Mouse (Mus musculus) cortical plate, adult 2 months (tissue): Measurements from ENCODE around the gene Scnm1. TPM values are rescaled to one million over a fixed set of nuclear protein-coding genes. Genes with fewer than 3 reads are reported as not detected.
"Not testable (repeated sequence)": the region's sequence is repeated elsewhere in the genome, so short reads cannot be mapped to it uniquely, and the experiment has no call there.

ENCODE experiments used
- H3K27ac ChIP-seq: fragments of 200-500 bp; 2 replicates; pipeline ENCODE4 v1.5.1; 2012; ENCODE audit warnings: low read length, control low read depth, inconsistent platforms; ENCODE audit not compliant: insufficient read depth
- H3K4me1 ChIP-seq: fragments of 200-500 bp; 2 replicates; pipeline ENCODE4 v1.6.1; 2011; ENCODE audit warnings: low read length; ENCODE audit not compliant: control insufficient read depth, insufficient read depth
- H3K4me3 ChIP-seq: fragments of 200-500 bp; 2 replicates; pipeline ENCODE4 v1.5.1; 2011; ENCODE audit warnings: mild to moderate bottlenecking, low read length, control low read depth; ENCODE audit not compliant: insufficient read depth
- CTCF ChIP-seq: fragments of 200-500 bp; IDR thresholded peaks from 2 replicates; pipeline ENCODE4 v1.5.1; 2011; ENCODE audit warnings: mild to moderate bottlenecking, control low read depth, low read length; ENCODE audit not compliant: insufficient read depth; ENCODE audit errors: extremely low read depth
- POLR2A ChIP-seq: fragments of 200-500 bp; IDR thresholded peaks from 2 replicates; pipeline ENCODE4 v1.6.1; 2011; ENCODE audit warnings: mild to moderate bottlenecking, low read length, control low read depth; ENCODE audit not compliant: insufficient read depth; ENCODE audit errors: extremely low read depth
- polyA plus RNA-seq: library from polyadenylated mRNA; depleted of rRNA; stranded (reverse); fragments of >200 nt; gene quantifications from 2 replicates; pipeline ENCODE4 v1.2.3, GENCODE M21; 2012

Scnm1 gene
- polyA plus RNA-seq, 1 experiment: 114 TPM

- Histone ChIP-seq H3K4me1 (no peaks in the 10 kb centered on the region), H3K4me3 (peak overlapping the region; percentile 37; the same call in 1 of the 2 replicates), H3K27ac (no peak overlapping the region)
- TF ChIP-seq POLR2A (no peak), CTCF (no peak)
Observed at GRCm38 (mm10) chr3:95135433-95136052, 1.7 kb upstream of the Scnm1 start.

- peak overlapping the region; percentile 37 for H3K4me3 ChIP-seq
- no peak overlapping the region for H3K27ac ChIP-seq
- H3K4me1 ChIP-seq: no peaks in the 10 kb centered on the region
- TF ChIP-seq POLR2A: no peak
- no peak for TF ChIP-seq CTCF
Observed at GRCm38 (mm10) chr3:95135023-95135422, 1.2 kb upstream of the Scnm1 start.

- H3K27ac ChIP-seq, H3K4me1 ChIP-seq: not testable (repeated sequence)
- peak overlapping the region; percentile 69; the same call in 1 of the 2 replicates for H3K4me3 ChIP-seq
Observed at GRCm38 (mm10) chr3:95134133-95134532, 322 bp upstream of the Scnm1 start.

- no peaks in the 10 kb centered on the region for H3K4me1 ChIP-seq
- H3K4me3 ChIP-seq: peak overlapping the region; percentile 69
- H3K27ac ChIP-seq: no peak overlapping the region
- no peak for TF ChIP-seq POLR2A
- TF ChIP-seq CTCF: no peak
Observed at GRCm38 (mm10) chr3:95133176-95133575, 635 bp downstream of the Scnm1 start.

GRCm38 (mm10) chr3:95132389-95132788 lies 1.4 kb downstream of the Scnm1 start:
- not testable (repeated sequence) for H3K4me3 ChIP-seq, H3K4me1 ChIP-seq

GRCm38 (mm10) chr3:95130081-95130480 lies 3.7 kb downstream of the Scnm1 start:
- Histone ChIP-seq H3K27ac (no peak overlapping the region), H3K4me1 (no peaks in the 10 kb centered on the region), H3K4me3 (no peak overlapping the region)
- no peak for TF ChIP-seq CTCF
- no peak for TF ChIP-seq POLR2A

More at GRCm38 (mm10) chr3:95132389-95132788, 1.4 kb downstream of the Scnm1 start:
- H3K27ac ChIP-seq: not testable (repeated sequence)

GRCm38 (mm10) chr3:95129226-95129651 lies 4.6 kb downstream of the Scnm1 start:
- no peak overlapping the region for H3K4me3 ChIP-seq
- no peak for TF ChIP-seq CTCF
- TF ChIP-seq POLR2A: no peak

GRCm38 (mm10) chr3:95124972-95125371 lies 8.8 kb downstream of the Scnm1 start:
- no peak overlapping the region for H3K4me3 ChIP-seq
- H3K4me1 ChIP-seq: no peaks in the 10 kb centered on the region
- TF ChIP-seq CTCF: no peak
- no peak for TF ChIP-seq POLR2A
- H3K27ac ChIP-seq: no peak overlapping the region

More at GRCm38 (mm10) chr3:95129226-95129651, 4.6 kb downstream of the Scnm1 start:
- H3K4me1 ChIP-seq: no peaks in the 10 kb centered on the region
- no peak overlapping the region for H3K27ac ChIP-seq

GRCm38 (mm10) chr3:95124246-95124645 lies 9.6 kb downstream of the Scnm1 start, which contains the start of gene Tmod4:
TSS of gene Tmod4 (plus strand) at chr3:95124476.
- no peaks in the 10 kb centered on the region for H3K4me1 ChIP-seq
- TF ChIP-seq POLR2A: no peak
- TF ChIP-seq CTCF: peak; percentile 43
- H3K27ac ChIP-seq: no peak within 1 kb of the TSS
- no peak within 1 kb of the TSS for H3K4me3 ChIP-seq

- no peak overlapping the region for H3K27ac ChIP-seq
- no peak for TF ChIP-seq POLR2A
- no peak for TF ChIP-seq CTCF
- H3K4me3 ChIP-seq: no peak overlapping the region
- H3K4me1 ChIP-seq: no peaks in the 10 kb centered on the region
Observed at GRCm38 (mm10) chr3:95121580-95121979, 12.2 kb downstream of the Scnm1 start.

GRCm38 (mm10) chr3:95117751-95118150 lies 16.1 kb downstream of the Scnm1 start:
- no peak for TF ChIP-seq CTCF
- TF ChIP-seq POLR2A: no peak
- no peak overlapping the region for H3K27ac ChIP-seq
- H3K4me3 ChIP-seq: no peak overlapping the region
- H3K4me1 ChIP-seq: no peaks in the 10 kb centered on the region

- TF ChIP-seq CTCF (no peak), POLR2A (no peak)
- H3K27ac ChIP-seq: no peak overlapping the region
- no peak overlapping the region for H3K4me3 ChIP-seq
- no peaks in the 10 kb centered on the region for H3K4me1 ChIP-seq
Observed at GRCm38 (mm10) chr3:95112760-95113159, 21.1 kb downstream of the Scnm1 start.
